Mouse (Mus musculus) cerebellum, postnatal 4 days (tissue): ENCODE measurements around the gene Ndel1.

Experiments used
- DNase-seq, 2 experiments: peaks; one replicate each; pipeline ENCODE4 v3.0.0; 2022; ENCODE audit warnings: low spot score in 2 of 2, mixed read lengths in 1 of 2

Gene Ndel1

GRCm38 (mm10) chr11:68871748-68872147 is at the start of gene Ndel1:
Ndel1 (minus strand) TSS chr11:68871858.
- no peak for DNase-seq

- no peak for DNase-seq
These were observed 42.9 kb upstream of the Ndel1 start for GRCm38 (mm10) chr11:68914566-68914965.

- DNase-seq = no peak
These were observed 40.0 kb upstream of the Ndel1 start for GRCm38 (mm10) chr11:68911531-68912177.

- no peak for DNase-seq
These were observed 37.3 kb upstream of the Ndel1 start for GRCm38 (mm10) chr11:68908846-68909503.

- no peak for DNase-seq
These were observed 35.6 kb upstream of the Ndel1 start for GRCm38 (mm10) chr11:68907251-68907650.

- no peak for DNase-seq
These were observed 34.8 kb upstream of the Ndel1 start for GRCm38 (mm10) chr11:68906461-68906790.

GRCm38 (mm10) chr11:68905665-68906460 is 34.2 kb upstream of the Ndel1 start:
- no peak for DNase-seq

GRCm38 (mm10) chr11:68905138-68905531 is 33.5 kb upstream of the Ndel1 start:
- no peak for DNase-seq

- peak; percentile 67 to 77 for DNase-seq
These were observed 32.9 kb upstream of the Ndel1 start for GRCm38 (mm10) chr11:68904375-68905137.

GRCm38 (mm10) chr11:68903775-68904174 is 32.1 kb upstream of the Ndel1 start:
- no peak for DNase-seq

- no peak for DNase-seq
These were observed 31.2 kb upstream of the Ndel1 start for GRCm38 (mm10) chr11:68902823-68903222.

GRCm38 (mm10) chr11:68902367-68902766 is 30.7 kb upstream of the Ndel1 start:
- DNase-seq = no peak

GRCm38 (mm10) chr11:68902047-68902364 is 30.3 kb upstream of the Ndel1 start:
- no peak for DNase-seq

- peak; percentile 98 to 99 for DNase-seq
These were observed 29.8 kb upstream of the Ndel1 start, which contains the start of gene Rpl26 for GRCm38 (mm10) chr11:68901351-68902046. Rpl26 (plus strand) TSS chr11:68901583.

- DNase-seq = peak in 1 of 2 experiments; percentile 8
These were observed 29.1 kb upstream of the Ndel1 start for GRCm38 (mm10) chr11:68900519-68901350.

- DNase-seq = no peak
These were observed 28.2 kb upstream of the Ndel1 start for GRCm38 (mm10) chr11:68899815-68900214.

GRCm38 (mm10) chr11:68898790-68899189 is 27.1 kb upstream of the Ndel1 start:
- DNase-seq = no peak

- no peak for DNase-seq
These were observed 26.2 kb upstream of the Ndel1 start for GRCm38 (mm10) chr11:68897838-68898237.

- no peak for DNase-seq
These were observed 25.5 kb upstream of the Ndel1 start for GRCm38 (mm10) chr11:68897120-68897519.

- no peak for DNase-seq
These were observed 24.6 kb upstream of the Ndel1 start for GRCm38 (mm10) chr11:68896247-68896646.
